Mouse (Mus musculus): ENCODE measurements around the gene Clec18a.

GRCm38 (mm10) chr8:111066308-111066707 is 25.9 kb downstream of the Clec18a start:
- TF ChIP-seq CTCF (IDR thresholded peaks at IDR 0.05; ENCODE audit: low read depth) = no peak
- no peak for TF ChIP-seq EP300 (optimal IDR thresholded peaks at IDR 0.05)

All from stomach, postnatal 0 days (tissue).